Mouse (Mus musculus) kidney, adult 8-10 months (tissue): ENCODE data around the gene Dnah6.

Experiments used
- DNase-seq, 2 experiments: peaks; one replicate each; pipeline ENCODE4 v3.0.0; 2022

Gene Dnah6

GRCm38 (mm10) chr6:73132784-73133183, 88.7 kb downstream of the Dnah6 start:
- DNase-seq: no peak

DNA sequence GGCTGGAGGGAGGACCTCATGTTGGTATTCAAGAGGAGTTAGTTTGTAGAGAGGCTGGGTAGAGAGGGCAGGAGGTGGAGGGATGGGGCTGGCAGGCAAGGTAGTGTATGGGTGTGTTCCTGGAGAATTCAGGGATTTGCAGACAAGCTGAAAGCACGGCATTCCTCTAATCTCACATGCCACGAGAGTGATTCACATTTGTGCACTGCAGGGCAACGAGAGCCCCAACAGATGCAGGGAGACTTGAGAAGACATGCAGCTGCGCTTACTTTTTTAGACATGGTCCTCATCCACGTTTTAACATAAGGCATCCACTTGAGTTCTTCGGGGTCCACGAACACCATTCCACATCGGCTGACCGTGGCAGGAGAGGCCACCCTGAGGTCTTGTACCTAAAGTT, 93.9 kb downstream of the Dnah6 start:
- DNase-seq: no peak

DNA sequence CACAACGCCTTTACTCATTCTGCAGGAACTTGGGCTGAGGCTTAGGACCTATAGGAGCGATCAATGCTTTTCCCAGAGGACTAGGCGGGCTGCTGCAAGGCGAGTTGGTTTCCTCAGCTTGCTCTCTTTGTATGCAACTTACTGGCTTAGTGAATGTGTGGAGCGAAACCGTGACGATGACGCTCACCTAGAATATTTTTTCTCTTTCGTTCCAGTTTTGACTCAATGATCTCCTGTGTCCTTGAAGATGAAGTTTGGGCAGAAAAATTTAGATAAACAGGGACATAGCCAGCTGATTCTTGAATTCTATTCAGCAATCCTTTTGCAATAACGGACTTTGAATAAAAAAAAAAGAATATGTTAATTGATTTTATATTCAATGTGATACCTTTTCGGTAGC, 101.1 kb downstream of the Dnah6 start:
- no peak for DNase-seq

GRCm38 (mm10) chr6:73113898-73114297, 107.6 kb downstream of the Dnah6 start:
- DNase-seq: no peak

- peak in 1 of 2 experiments; percentile 2 for DNase-seq
Measured at GRCm38 (mm10) chr6:73113365-73113764, 108.1 kb downstream of the Dnah6 start.

DNA sequence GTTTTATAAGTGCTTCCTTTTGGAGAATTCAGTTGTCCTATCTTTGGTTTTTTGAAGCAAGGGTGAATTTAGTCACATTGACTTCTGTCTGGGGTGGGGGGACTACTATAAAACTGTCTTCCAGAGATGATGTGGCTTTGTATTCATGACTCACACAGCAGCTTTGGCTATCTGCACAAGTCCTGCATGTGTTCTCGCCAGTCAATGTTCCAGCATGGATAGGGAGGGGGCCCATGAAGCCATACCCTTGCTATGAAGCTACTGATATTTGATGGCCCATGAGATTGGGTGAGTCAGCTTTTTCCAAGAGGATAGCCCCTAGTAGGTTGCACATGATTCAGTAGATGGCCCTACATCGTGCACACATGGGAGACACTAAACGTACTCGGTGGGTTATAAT, 128.3 kb downstream of the Dnah6 start:
- DNase-seq: no peak

DNA sequence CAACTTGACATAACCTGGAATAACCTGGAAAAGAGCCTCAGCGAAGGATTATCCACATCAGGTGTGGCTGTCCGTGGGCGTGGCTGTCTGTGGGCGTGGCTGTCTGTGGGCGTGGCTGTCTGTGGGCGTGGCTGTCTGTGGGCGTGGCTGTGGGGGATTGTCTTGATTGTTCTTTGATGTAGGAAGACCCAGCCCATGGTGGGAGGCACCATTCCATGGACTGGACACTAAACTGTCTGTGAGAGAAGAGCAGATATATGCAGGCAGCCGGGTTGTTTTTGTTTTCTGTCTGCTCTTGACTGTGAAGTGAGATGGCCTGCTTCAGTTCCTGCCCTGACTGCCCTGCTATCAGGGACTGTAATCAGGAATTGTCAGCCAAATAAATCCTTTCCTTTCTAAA, 130.6 kb downstream of the Dnah6 start:
- no peak for DNase-seq

- DNase-seq: no peak
Measured at GRCm38 (mm10) chr6:73082571-73082970, 138.9 kb downstream of the Dnah6 start.

DNA sequence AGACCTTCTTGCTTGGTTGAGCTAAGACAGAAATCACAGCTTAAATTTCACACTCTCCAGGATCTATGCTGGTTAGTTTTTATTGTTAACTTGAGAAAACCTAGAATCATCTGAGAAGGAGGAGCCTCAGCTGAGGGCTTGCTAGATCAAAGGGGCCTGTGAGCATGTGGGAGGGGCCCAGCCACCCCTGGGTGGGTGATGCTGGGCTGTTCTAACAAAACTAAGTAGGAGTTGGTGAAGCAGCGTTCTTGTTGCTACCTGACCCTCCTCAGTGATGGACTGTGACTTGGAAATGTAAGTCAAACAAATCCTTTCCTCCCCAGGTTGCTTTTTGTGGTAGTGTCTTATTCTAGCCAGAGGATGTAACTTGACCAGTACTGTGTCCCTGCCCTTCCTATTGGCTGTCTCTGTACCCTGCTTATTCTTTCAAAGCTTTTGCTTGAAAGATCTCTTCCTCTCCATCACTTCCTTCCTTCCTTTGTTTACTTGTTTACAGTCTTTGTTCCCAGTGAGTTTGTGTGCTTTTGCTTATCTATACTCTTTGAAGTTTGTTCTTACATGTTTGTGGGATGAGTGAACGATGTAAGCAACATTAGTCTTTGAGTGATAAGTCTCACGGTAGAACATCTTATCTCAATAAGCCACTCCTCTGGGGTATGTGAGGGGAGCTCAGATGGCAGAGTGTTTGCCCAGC, 149.2 kb downstream of the Dnah6 start:
- DNase-seq: no peak

DNA sequence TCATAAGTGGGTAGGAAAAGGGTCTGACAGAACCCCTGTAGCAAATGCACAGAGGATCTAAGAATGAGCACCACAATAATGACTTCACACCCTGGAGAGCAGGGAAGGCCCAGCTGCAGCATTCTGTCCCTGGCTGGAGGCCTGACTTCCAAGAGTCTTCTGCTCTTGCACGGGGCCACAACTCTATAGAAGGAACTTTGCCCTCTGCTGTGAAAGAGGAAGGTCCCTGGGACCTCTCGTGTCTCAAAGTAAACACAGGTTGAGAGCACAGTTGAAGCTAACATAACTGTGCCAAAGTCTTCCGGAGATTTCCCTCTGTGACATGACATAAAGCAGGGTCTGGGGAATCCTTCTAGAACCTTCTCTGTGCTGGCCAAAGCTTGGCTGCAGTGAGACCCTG, 150.2 kb downstream of the Dnah6 start:
- no peak for DNase-seq

DNA sequence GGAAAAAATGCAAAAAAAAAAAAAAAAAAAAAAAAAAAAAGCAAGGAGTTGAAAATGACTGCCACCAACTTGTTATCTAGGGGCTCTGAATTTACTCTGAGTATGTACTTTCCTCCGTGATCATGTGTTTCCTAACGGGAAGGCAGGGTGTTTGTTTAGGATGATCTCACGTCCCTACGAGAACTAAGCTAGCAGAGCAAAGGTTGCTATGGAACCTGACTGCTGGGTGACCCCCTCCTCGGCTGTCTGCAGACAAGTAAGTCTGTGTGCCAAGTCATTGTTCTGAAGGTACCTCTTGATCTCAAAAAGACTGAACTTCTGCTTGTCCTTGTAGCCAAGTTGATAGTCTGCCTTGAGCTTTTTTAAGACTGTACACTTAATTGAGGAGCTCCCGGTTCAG, 150.8 kb downstream of the Dnah6 start:
- peak in 1 of 2 experiments; percentile 9 for DNase-seq

GRCm38 (mm10) chr6:73064551-73064950, 156.9 kb downstream of the Dnah6 start:
- DNase-seq: no peak

GRCm38 (mm10) chr6:73059596-73060121, 161.8 kb downstream of the Dnah6 start:
- DNase-seq: no peak

GRCm38 (mm10) chr6:73059162-73059561, 162.3 kb downstream of the Dnah6 start:
- no peak for DNase-seq

DNA sequence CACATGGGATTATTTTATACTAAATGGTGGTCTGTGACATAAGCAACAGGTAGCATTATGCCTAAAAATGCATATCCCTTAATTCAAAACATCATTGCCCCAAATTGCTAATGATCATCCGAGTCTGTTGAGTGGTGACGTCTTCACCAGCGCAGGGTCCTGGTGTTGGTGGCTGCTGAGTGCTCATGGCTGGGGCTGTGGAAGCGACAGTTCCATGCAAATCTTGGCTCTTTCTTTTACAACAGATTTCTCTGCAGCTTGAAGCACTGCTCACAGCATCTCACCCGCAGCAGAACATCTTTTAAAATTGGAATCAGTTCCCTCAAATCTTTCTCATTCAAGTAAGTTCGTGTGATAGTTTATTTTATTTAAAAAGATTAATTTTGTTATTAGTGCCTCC, 166.1 kb downstream of the Dnah6 start:
- DNase-seq: no peak

DNA sequence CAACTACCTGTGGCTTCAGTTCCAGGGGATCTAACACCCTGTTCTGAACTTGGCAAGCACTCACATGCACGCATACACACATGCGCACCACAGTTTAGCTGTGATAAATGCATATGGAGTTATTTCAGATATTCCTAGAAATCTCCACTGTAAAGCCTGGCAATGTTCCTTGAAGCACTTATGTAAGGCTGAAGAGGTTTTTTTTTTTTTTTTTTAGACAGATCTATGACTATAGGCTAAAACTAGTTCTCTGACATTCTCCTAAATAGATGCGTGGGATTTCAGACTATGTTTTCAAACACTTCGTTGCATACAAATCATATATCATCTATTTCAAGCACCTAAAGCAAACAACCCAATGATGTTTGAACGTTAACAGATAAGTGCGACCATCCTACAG, 166.6 kb downstream of the Dnah6 start:
- no peak for DNase-seq

- DNase-seq: no peak
Measured at GRCm38 (mm10) chr6:73053526-73053925, 167.9 kb downstream of the Dnah6 start.

DNA sequence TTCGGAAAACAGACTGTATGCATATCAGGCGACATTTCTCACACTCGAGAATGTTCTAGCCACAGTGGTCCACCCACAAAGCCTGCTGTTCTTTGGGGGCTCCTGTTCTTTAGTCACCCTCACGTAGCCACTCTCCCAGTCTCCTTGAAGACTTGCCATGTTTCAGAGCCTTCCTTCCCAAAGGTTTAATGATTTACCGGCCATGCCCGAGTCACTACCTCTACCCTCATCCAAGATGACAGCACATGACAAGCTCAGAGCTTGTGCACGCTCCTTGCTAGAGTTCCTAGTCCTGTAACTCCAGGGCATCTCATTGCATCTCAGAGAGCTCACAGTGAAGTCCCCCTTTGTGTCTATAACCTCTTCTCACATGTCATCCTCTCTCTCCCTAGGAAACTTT, 174.2 kb downstream of the Dnah6 start:
- peak; percentile 27 to 28 for DNase-seq

GRCm38 (mm10) chr6:73045944-73046343, 175.5 kb downstream of the Dnah6 start:
- no peak for DNase-seq

DNA sequence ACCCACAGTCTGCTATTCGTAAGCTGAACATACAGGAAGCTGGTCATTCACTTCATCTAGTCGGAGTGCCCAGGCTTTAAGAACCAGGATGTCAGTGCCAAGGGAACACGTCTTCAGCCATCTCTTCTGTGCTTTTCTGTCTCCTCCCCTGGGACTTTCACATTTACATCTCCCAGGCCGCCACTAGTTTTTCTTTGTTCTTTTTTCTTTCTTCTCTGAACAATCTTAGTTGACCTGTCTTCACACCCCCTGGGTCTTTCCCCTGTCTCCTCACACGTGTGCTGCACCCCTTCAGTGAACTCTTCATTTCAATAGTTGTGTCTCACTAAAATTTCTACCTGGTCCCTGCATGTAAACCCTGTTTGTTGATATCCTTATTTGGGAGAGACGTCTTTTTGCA, 179.2 kb downstream of the Dnah6 start:
- DNase-seq: no peak

- no peak for DNase-seq
Measured at GRCm38 (mm10) chr6:73038291-73038690, 183.2 kb downstream of the Dnah6 start.

DNA sequence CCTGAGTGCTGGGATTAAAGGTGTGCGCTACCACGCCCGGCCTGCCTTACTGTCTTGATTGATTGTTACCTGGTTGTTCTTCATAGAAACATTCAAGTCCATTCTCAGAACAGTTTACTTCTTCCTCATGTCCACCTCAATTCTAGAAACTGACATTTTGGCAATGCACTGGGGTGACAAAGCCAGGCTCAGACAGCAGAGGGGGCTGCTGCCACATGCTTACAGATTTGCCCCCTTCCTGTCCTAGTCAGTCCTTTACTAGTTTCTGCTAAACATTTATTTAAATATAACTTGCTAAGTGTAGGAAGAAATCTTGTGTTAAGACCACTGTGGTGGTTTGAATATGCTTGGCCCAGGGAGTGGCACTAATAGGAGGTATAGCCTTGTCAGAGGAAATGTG, 192.6 kb downstream of the Dnah6 start:
- no peak for DNase-seq

GRCm38 (mm10) chr6:73027881-73028280, 193.6 kb downstream of the Dnah6 start:
- DNase-seq: no peak

GRCm38 (mm10) chr6:73026898-73027297, 194.6 kb downstream of the Dnah6 start:
- no peak for DNase-seq

DNA sequence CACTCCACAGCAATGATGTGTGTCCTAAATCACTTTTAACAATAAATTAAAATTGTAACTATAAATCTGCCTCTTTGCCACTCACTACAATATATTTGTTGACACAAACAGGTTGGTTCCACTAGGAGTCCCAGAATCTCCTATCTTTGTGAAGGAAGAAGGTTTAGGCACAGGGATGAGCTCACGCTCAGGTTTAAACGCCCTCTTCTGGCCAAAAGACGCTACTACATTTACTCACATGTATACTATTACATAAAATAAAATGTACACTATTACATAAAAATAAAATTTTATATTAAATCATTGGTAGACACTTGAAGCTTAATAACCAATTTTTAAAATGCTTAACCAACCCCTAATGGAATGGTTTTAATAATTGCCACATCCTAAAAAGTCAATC, 201.4 kb downstream of the Dnah6 start:
- peak in 1 of 2 experiments; percentile 4 for DNase-seq
